Mouse (Mus musculus): ENCODE data around the gene Cmtm3. TPM values are rescaled to one million over a fixed set of nuclear protein-coding genes. Genes with fewer than 3 reads are reported as not detected.
A peak's percentile ranks its signal among the peaks of the same experiment; 100 is the strongest.
"Not testable (repeated sequence)": the region's sequence is repeated elsewhere in the genome, so short reads cannot be mapped to it uniquely, and the experiment has no call there.

The Cmtm3 gene
- polyA plus RNA-seq, 1 experiment from 2014 or later = 23.4 TPM

DNA sequence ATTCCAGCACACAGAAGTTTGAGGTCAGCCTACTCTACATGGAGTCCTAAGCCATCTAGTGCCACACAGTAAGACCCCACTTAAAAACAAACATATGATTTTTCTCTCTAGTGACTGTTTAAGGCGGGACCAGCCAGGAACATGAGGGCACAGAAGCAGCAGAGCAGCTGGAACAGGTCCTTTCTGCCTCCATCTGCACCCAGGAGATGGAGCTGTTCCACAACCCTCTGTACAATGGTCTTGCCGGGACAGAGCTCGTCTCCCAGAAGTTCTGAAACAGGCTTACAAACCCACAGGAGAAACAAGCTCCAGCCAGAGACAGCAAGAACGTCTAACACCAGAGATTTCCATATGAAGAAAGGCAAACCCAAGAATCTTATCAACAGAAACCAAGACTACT lies 25.9 kb upstream of the Cmtm3 start:
- 72% methylated on average over 4 of the region's 4 CpGs for WGBS
- no peaks in the 10 kb centered on the region for H3K4me1 ChIP-seq (ENCODE audit: control insufficient read depth, insufficient read depth, low read length)
- H3K4me2 ChIP-seq (ENCODE audit: low read depth, low read length) = no peak overlapping the region
- no peaks in the 10 kb centered on the region for H3K27me3 ChIP-seq (ENCODE audit: control insufficient read depth, insufficient read depth, low read length)
- H3K27ac ChIP-seq (ENCODE audit: low read depth, low read length) = no peak overlapping the region
- H3K36me3 ChIP-seq (ENCODE audit: control insufficient read depth, insufficient read depth, low read length) = no peaks in the 10 kb centered on the region
- no peak overlapping the region for H3K4me3 ChIP-seq (ENCODE audit: low read depth, low read length)
- no peak for ATAC-seq (ENCODE audit: low read depth)
- H3K9ac ChIP-seq (replicated peaks; ENCODE audit: low read depth, low read length) = no peak overlapping the region
- H3K9me3 ChIP-seq (ENCODE audit: control insufficient read depth, low read length) = no peaks in the 10 kb centered on the region

- 87% methylated on average over 9 of the region's 11 CpGs for WGBS
- H3K9ac ChIP-seq (replicated peaks; ENCODE audit: low read depth, low read length); H3K36me3 ChIP-seq (ENCODE audit: control insufficient read depth, insufficient read depth, low read length); H3K4me1 ChIP-seq (ENCODE audit: control insufficient read depth, insufficient read depth, low read length); H3K27me3 ChIP-seq (ENCODE audit: control insufficient read depth, insufficient read depth, low read length); H3K4me3 ChIP-seq (ENCODE audit: low read depth, low read length); H3K4me2 ChIP-seq (ENCODE audit: low read depth, low read length); H3K27ac ChIP-seq (ENCODE audit: low read depth, low read length); H3K9me3 ChIP-seq (ENCODE audit: control insufficient read depth, low read length); ATAC-seq (ENCODE audit: low read depth): not testable (repeated sequence)
These were observed 17.9 kb upstream of the Cmtm3 start, which contains the start of gene Gm11020 for GRCm38 (mm10) chr8:104321267-104321666. TSS of gene Gm11020 (plus strand) at chr8:104321567.

DNA sequence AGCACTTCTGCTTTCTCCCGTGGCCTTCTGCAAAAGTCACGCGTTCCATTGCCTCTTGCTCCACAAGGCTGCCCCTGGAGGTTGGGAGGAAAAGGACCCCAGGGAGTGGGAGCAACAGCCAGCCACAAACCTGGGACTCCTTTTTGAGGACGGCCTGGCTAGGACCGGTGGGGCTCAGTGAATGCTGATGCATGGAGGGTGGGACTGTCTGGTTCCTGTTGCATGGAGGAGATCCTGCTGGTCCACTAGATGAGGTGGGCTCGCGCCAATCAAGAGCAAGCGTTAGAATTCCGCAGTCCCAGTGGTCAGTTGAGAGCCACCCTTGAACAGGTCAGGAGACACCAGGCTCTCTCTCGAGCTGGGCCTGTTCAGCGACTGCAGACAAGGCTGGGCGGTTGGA lies 17.3 kb upstream of the Cmtm3 start, which contains the start of gene Cmtm2b:
Cmtm2b (plus strand) TSS at position 301 of the 400 bp plus-strand sequence.
- not testable (repeated sequence) for ATAC-seq (ENCODE audit: low read depth); H3K9ac ChIP-seq (replicated peaks; ENCODE audit: low read depth, low read length); H3K27ac ChIP-seq (ENCODE audit: low read depth, low read length); H3K4me1 ChIP-seq (ENCODE audit: control insufficient read depth, insufficient read depth, low read length); H3K27me3 ChIP-seq (ENCODE audit: control insufficient read depth, insufficient read depth, low read length); H3K4me3 ChIP-seq (ENCODE audit: low read depth, low read length); H3K36me3 ChIP-seq (ENCODE audit: control insufficient read depth, insufficient read depth, low read length); H3K9me3 ChIP-seq (ENCODE audit: control insufficient read depth, low read length); H3K4me2 ChIP-seq (ENCODE audit: low read depth, low read length)
- 88% methylated on average over 12 of the region's 12 CpGs for WGBS

DNA sequence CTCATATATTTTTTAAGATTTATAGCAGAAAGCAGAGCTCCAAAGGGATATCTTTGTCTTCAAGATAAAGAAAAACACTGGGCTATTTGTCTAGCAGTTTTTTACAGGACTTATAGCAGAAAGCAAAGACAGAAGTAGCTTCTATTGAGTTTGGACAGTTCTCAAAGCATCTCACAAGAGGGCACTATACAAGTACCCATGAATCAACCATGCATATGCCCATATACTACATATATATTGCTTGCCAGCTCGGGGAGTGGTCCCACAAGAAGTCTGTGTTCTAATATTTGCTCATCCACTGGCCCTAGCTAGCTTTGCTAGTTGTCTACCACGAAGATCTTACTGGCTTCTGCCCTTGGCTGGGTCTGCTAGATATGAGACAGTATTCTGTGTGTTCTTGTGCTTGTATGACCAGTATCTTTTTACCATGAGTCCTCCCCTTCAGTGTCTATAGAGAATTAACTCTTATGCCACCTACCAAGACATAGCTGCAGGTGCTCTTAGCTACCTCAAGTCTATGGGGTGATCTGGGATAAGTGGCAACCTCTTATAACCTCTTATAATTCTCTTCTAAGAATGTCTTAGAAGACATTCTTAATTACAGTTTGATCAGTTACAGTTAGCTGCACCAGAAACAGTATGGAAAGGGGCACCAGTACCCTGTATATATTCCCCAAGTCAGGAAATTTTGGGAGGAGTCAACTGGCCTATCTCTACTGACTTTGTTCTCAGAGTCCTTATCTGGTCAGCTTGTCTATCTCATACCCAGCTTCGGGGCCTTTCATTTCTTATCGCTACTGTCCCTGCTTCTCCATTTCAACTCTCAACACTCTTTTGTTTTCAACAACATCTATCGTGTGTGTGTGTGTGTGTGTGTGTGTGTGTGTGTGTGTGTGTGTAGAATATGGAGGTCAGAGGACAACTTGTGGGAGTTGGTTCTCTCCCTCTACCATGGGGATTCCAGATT lies 6.3 kb upstream of the Cmtm3 start:
- ATAC-seq (ENCODE audit: low read depth) = no peak
- no peaks in the 10 kb centered on the region for H3K27me3 ChIP-seq (ENCODE audit: control insufficient read depth, insufficient read depth, low read length)
- no peaks in the 10 kb centered on the region for H3K4me1 ChIP-seq (ENCODE audit: control insufficient read depth, insufficient read depth, low read length)
- H3K4me2 ChIP-seq (ENCODE audit: low read depth, low read length) = no peak overlapping the region
- H3K36me3 ChIP-seq (ENCODE audit: control insufficient read depth, insufficient read depth, low read length) = no peaks in the 10 kb centered on the region
- no peak overlapping the region for H3K27ac ChIP-seq (ENCODE audit: low read depth, low read length)
- no peaks in the 10 kb centered on the region for H3K9me3 ChIP-seq (ENCODE audit: control insufficient read depth, low read length)
- H3K4me3 ChIP-seq (ENCODE audit: low read depth, low read length) = no peak overlapping the region
- H3K9ac ChIP-seq (replicated peaks; ENCODE audit: low read depth, low read length) = no peak overlapping the region
- 79% methylated on average over 5 of the region's 5 CpGs for WGBS

GRCm38 (mm10) chr8:104333786-104334185 lies 5.4 kb upstream of the Cmtm3 start:
- H3K27me3 ChIP-seq (ENCODE audit: control insufficient read depth, insufficient read depth, low read length) = no peaks in the 10 kb centered on the region
- no peak overlapping the region for H3K27ac ChIP-seq (ENCODE audit: low read depth, low read length)
- no peak overlapping the region for H3K9ac ChIP-seq (replicated peaks; ENCODE audit: low read depth, low read length)
- WGBS = 78% methylated on average over 5 of the region's 5 CpGs
- H3K36me3 ChIP-seq (ENCODE audit: control insufficient read depth, insufficient read depth, low read length) = no peaks in the 10 kb centered on the region
- H3K4me2 ChIP-seq (ENCODE audit: low read depth, low read length) = no peak overlapping the region
- no peak overlapping the region for H3K4me3 ChIP-seq (ENCODE audit: low read depth, low read length)
- no peak for ATAC-seq (ENCODE audit: low read depth)
- H3K9me3 ChIP-seq (ENCODE audit: control insufficient read depth, low read length) = no peaks in the 10 kb centered on the region
- H3K4me1 ChIP-seq (ENCODE audit: control insufficient read depth, insufficient read depth, low read length) = no peaks in the 10 kb centered on the region

DNA sequence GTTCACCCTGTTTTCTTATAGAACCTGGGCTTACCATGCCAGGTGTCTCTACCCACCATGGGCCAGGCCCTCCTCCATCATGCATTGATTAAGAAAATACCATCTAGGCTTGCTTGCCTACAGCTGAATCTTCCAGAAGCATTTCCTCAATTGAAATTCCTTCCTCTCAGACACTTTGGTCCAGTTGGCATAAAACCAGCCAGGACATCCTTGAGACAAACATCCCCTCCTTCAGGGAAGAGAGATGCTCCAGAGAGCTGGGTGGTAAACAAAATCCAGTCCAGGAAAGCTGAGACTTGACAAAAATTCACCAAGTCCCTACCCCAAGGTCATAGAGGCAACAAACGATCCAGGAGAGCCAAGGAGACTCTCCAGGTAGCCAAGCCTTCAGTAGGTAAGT lies 5.0 kb upstream of the Cmtm3 start:
- H3K4me1 ChIP-seq (ENCODE audit: control insufficient read depth, insufficient read depth, low read length) = no peaks in the 10 kb centered on the region
- H3K4me3 ChIP-seq (ENCODE audit: low read depth, low read length) = no peak overlapping the region
- H3K4me2 ChIP-seq (ENCODE audit: low read depth, low read length) = no peak overlapping the region
- H3K36me3 ChIP-seq (ENCODE audit: control insufficient read depth, insufficient read depth, low read length) = no peaks in the 10 kb centered on the region
- 68% methylated on average over 1 of the region's 1 CpGs for WGBS
- H3K27me3 ChIP-seq (ENCODE audit: control insufficient read depth, insufficient read depth, low read length) = no peaks in the 10 kb centered on the region
- H3K9me3 ChIP-seq (ENCODE audit: control insufficient read depth, low read length) = no peaks in the 10 kb centered on the region
- no peak overlapping the region for H3K9ac ChIP-seq (replicated peaks; ENCODE audit: low read depth, low read length)
- no peak for ATAC-seq (ENCODE audit: low read depth)
- no peak overlapping the region for H3K27ac ChIP-seq (ENCODE audit: low read depth, low read length)

- no peak overlapping the region for H3K9ac ChIP-seq (replicated peaks; ENCODE audit: low read depth, low read length)
- 95% methylated on average over 1 of the region's 1 CpGs for WGBS
- no peak for ATAC-seq (ENCODE audit: low read depth)
These were observed 2.4 kb upstream of the Cmtm3 start for GRCm38 (mm10) chr8:104336806-104337205.

GRCm38 (mm10) chr8:104337890-104338289 lies 1.3 kb upstream of the Cmtm3 start:
- Histone ChIP-seq H3K27me3 (ENCODE audit: control insufficient read depth, insufficient read depth, low read length) (no peaks in the 10 kb centered on the region), H3K4me3 (ENCODE audit: low read depth, low read length) (no peak overlapping the region), H3K9me3 (ENCODE audit: control insufficient read depth, low read length) (no peaks in the 10 kb centered on the region), H3K27ac (ENCODE audit: low read depth, low read length) (no peak overlapping the region), H3K4me2 (ENCODE audit: low read depth, low read length) (no peak overlapping the region), H3K9ac (replicated peaks; ENCODE audit: low read depth, low read length) (no peak overlapping the region), H3K36me3 (ENCODE audit: control insufficient read depth, insufficient read depth, low read length) (no peaks in the 10 kb centered on the region), H3K4me1 (ENCODE audit: control insufficient read depth, insufficient read depth, low read length) (no peaks in the 10 kb centered on the region)
- no peak for ATAC-seq (ENCODE audit: low read depth)
- 53% methylated on average over 3 of the region's 3 CpGs for WGBS

More at GRCm38 (mm10) chr8:104336806-104337205, 2.4 kb upstream of the Cmtm3 start:
- H3K36me3 ChIP-seq (ENCODE audit: control insufficient read depth, insufficient read depth, low read length) = no peaks in the 10 kb centered on the region
- no peak overlapping the region for H3K27ac ChIP-seq (ENCODE audit: low read depth, low read length)
- H3K4me2 ChIP-seq (ENCODE audit: low read depth, low read length) = no peak overlapping the region
- no peaks in the 10 kb centered on the region for H3K9me3 ChIP-seq (ENCODE audit: control insufficient read depth, low read length)
- H3K4me1 ChIP-seq (ENCODE audit: control insufficient read depth, insufficient read depth, low read length) = no peaks in the 10 kb centered on the region
- H3K4me3 ChIP-seq (ENCODE audit: low read depth, low read length) = no peak overlapping the region
- H3K27me3 ChIP-seq (ENCODE audit: control insufficient read depth, insufficient read depth, low read length) = no peaks in the 10 kb centered on the region

GRCm38 (mm10) chr8:104339983-104340232 lies 698 bp downstream of the Cmtm3 start:
- H3K4me2 ChIP-seq (ENCODE audit: low read depth, low read length) = peak overlapping the region; percentile 77
- peak overlapping the region; percentile 49 for H3K4me3 ChIP-seq (ENCODE audit: low read depth, low read length)
- peak overlapping the region; percentile 54 for H3K9ac ChIP-seq (replicated peaks; ENCODE audit: low read depth, low read length)
- no peaks in the 10 kb centered on the region for H3K36me3 ChIP-seq (ENCODE audit: control insufficient read depth, insufficient read depth, low read length)
- H3K27ac ChIP-seq (ENCODE audit: low read depth, low read length) = no peak overlapping the region
- no peaks in the 10 kb centered on the region for H3K27me3 ChIP-seq (ENCODE audit: control insufficient read depth, insufficient read depth, low read length)
- 2% methylated on average over 6 of the region's 6 CpGs for WGBS
- no peaks in the 10 kb centered on the region for H3K4me1 ChIP-seq (ENCODE audit: control insufficient read depth, insufficient read depth, low read length)
- no peaks in the 10 kb centered on the region for H3K9me3 ChIP-seq (ENCODE audit: control insufficient read depth, low read length)
- 0 out of 2 replicates have a peak, but pooled peaks have one; percentile 0 for ATAC-seq (ENCODE audit: low read depth)

All from neural tube, embryonic 14.5 days (tissue).